Mouse (Mus musculus) forelimb bud, embryonic 11.5 days (tissue): ENCODE data around the gene Zfp330.

Experiments used
- DNase-seq: peaks from one replicate; pipeline ENCODE4 v3.0.0-alpha.2; 2012; ENCODE audit warnings: low read depth, low spot score

Gene Zfp330

GRCm38 (mm10) chr8:82774093-82774422 is at the start of gene Zfp330:
Gene Zfp330, minus strand, starts transcription at chr8:82774160.
- DNase-seq = peak; percentile 89

GRCm38 (mm10) chr8:82777945-82778344 is 4.0 kb upstream of the Zfp330 start:
- DNase-seq = no peak

GRCm38 (mm10) chr8:82777406-82777805 is 3.4 kb upstream of the Zfp330 start:
- DNase-seq = no peak

- DNase-seq = no peak
These were observed 522 bp upstream of the Zfp330 start for GRCm38 (mm10) chr8:82774482-82774881.

GRCm38 (mm10) chr8:82773332-82774092 is 448 bp downstream of the Zfp330 start:
- no peak for DNase-seq

- no peak for DNase-seq
These were observed 3.1 kb downstream of the Zfp330 start for GRCm38 (mm10) chr8:82770886-82771285.

GRCm38 (mm10) chr8:82759071-82759470 is 14.9 kb downstream of the Zfp330 start:
- no peak for DNase-seq

- no peak for DNase-seq
These were observed 19.0 kb downstream of the Zfp330 start for GRCm38 (mm10) chr8:82754946-82755345.

- DNase-seq = no peak
These were observed 27.3 kb downstream of the Zfp330 start for GRCm38 (mm10) chr8:82746617-82747016.

- peak; percentile 48 for DNase-seq
These were observed 29.8 kb downstream of the Zfp330 start for GRCm38 (mm10) chr8:82743905-82744904.
